Mouse (Mus musculus) heart, embryonic 14.5 days (tissue): ENCODE data around the gene Slc35b4. TPM values are rescaled to one million over a fixed set of nuclear protein-coding genes. Genes with fewer than 3 reads are reported as not detected.

Experiments
- ATAC-seq: fragments of 200-750 bp; cut with Nextera tagmentation; 2 replicates; pipeline ENCODE4 v1.8.0; 2017; ENCODE audit warnings: low read depth, moderate TSS enrichment; ENCODE audit not compliant: insufficient number of reproducible peaks, insufficient read depth, low FRiP score
- H3K27ac ChIP-seq, 2 experiments: fragments of 200-500 bp in 1 of 2; fragments of 300-500 bp in 1 of 2; sonication (generic) in 1 of 2; replicated peaks in 1 of 2; 2 replicates each; pipeline ENCODE4 v1.5.1; 2012 to 2014; ENCODE audit warnings: low read depth in 2 of 2, low read length in 2 of 2, control low read depth in 1 of 2, mild to moderate bottlenecking in 1 of 2, mixed read lengths in 1 of 2; ENCODE audit not compliant: control insufficient read depth in 1 of 2, insufficient read depth in 1 of 2
- H3K27me3 ChIP-seq: fragments of 300-500 bp; sonication (generic); 2 replicates; pipeline ENCODE4 v1.6.1; 2014; ENCODE audit warnings: mild to moderate bottlenecking, low read length, control low read depth; ENCODE audit not compliant: control insufficient read depth, insufficient read depth
- H3K36me3 ChIP-seq: fragments of 300-500 bp; sonication (generic); 2 replicates; pipeline ENCODE4 v1.6.1; 2014; ENCODE audit warnings: mild to moderate bottlenecking, control low read depth, low read length, mixed read lengths; ENCODE audit not compliant: control insufficient read depth, insufficient read depth
- H3K4me1 ChIP-seq, 2 experiments: fragments of 200-500 bp in 1 of 2; fragments of 300-500 bp in 1 of 2; sonication (generic) in 1 of 2; 2 replicates each; pipeline ENCODE4 v1.6.1; 2012 to 2014; ENCODE audit warnings: low read length in 2 of 2, control low read depth in 1 of 2, mixed read lengths in 1 of 2; ENCODE audit not compliant: control insufficient read depth in 2 of 2, insufficient read depth in 2 of 2
- H3K4me2 ChIP-seq: fragments of 300-500 bp; sonication (generic); 2 replicates; pipeline ENCODE4 v1.6.1; 2014; ENCODE audit warnings: mild to moderate bottlenecking, low read length
- H3K4me3 ChIP-seq, 2 experiments: fragments of 200-500 bp in 1 of 2; fragments of 300-500 bp in 1 of 2; sonication (generic) in 1 of 2; 2 replicates each; pipeline ENCODE4 v1.5.1; 2012 to 2014; ENCODE audit warnings: low read length in 2 of 2, mild to moderate bottlenecking in 2 of 2, control low read depth in 1 of 2, low read depth in 1 of 2, moderate library complexity in 1 of 2; ENCODE audit not compliant: control insufficient read depth in 1 of 2, insufficient read depth in 1 of 2
- H3K9ac ChIP-seq: fragments of 300-500 bp; sonication (generic); 2 replicates; pipeline ENCODE4 v1.6.1; 2014; ENCODE audit warnings: mild to moderate bottlenecking, low read length
- H3K9me3 ChIP-seq: fragments of 300-500 bp; sonication (generic); 2 replicates; pipeline ENCODE4 v1.6.1; 2016; ENCODE audit warnings: low read length, control low read depth; ENCODE audit not compliant: control insufficient read depth
- WGBS: fragments of 180-500 bp; shearing (Covaris S2); extraction: QIAGEN DNeasy Blood & Tissue Kit; methylation state at CpG from one replicate; pipeline ENCODE4 v1.1.7; 2014; 5-methylcytosine and 5-hydroxymethylcytosine counted together
- polyA plus RNA-seq: library from polyadenylated mRNA; unstranded; fragments of >200 nt; fragmentation: Nextera tagmentation; extraction: Ambion mirVana; gene quantifications from 2 replicates; pipeline ENCODE4 v1.2.1, GENCODE M21; 2014

The Slc35b4 gene
- polyA plus RNA-seq, 1 experiment from 2014 or later = 39.9 TPM

- H3K4me2 ChIP-seq = no peak overlapping the region
- no peak for ATAC-seq
- no peaks in the 10 kb centered on the region for H3K9me3 ChIP-seq
- no peak overlapping the region for H3K4me3 ChIP-seq
- peaks cover 0 to 10% of the 10 kb centered on the region in 2 experiments; a peak in 3 of 4 replicates for H3K4me1 ChIP-seq
- no peak overlapping the region for H3K27ac ChIP-seq
- no peaks in the 10 kb centered on the region for H3K36me3 ChIP-seq
- H3K9ac ChIP-seq = no peak overlapping the region
- no peaks in the 10 kb centered on the region for H3K27me3 ChIP-seq
- WGBS = 73% methylated on average over 4 of the region's 4 CpGs
These were observed 3.0 kb upstream of the Slc35b4 start for GRCm38 (mm10) chr6:34179911-34180310.

- no peak for ATAC-seq
- WGBS = 78% methylated on average over 3 of the region's 3 CpGs
These were observed 2.1 kb upstream of the Slc35b4 start for GRCm38 (mm10) chr6:34179007-34179406.

GRCm38 (mm10) chr6:34176111-34176863, 624 bp downstream of the Slc35b4 start:
- WGBS = 2% methylated on average over 29 of the region's 29 CpGs
- peaks cover 3% of the 10 kb centered on the region; the same call in 1 of the 2 replicates for H3K36me3 ChIP-seq
- peaks cover 8 to 21% of the 10 kb centered on the region in 2 experiments for H3K4me1 ChIP-seq
- H3K27ac ChIP-seq = peak overlapping the region; percentile 72 to 79
- H3K9me3 ChIP-seq = no peaks in the 10 kb centered on the region
- H3K9ac ChIP-seq = peak overlapping the region; percentile 90
- no peaks in the 10 kb centered on the region for H3K27me3 ChIP-seq
- peak; percentile 74 for ATAC-seq
- peak overlapping the region; percentile 75 to 80 for H3K4me3 ChIP-seq
- peak overlapping the region; percentile 80 for H3K4me2 ChIP-seq

More at GRCm38 (mm10) chr6:34179007-34179406, 2.1 kb upstream of the Slc35b4 start:
- Histone ChIP-seq H3K9me3 (no peaks in the 10 kb centered on the region), H3K4me2 (no peak overlapping the region), H3K27me3 (no peaks in the 10 kb centered on the region), H3K4me1 (peaks cover 0 to 10% of the 10 kb centered on the region in 2 experiments; a peak in 3 of 4 replicates), H3K9ac (no peak overlapping the region), H3K36me3 (no peaks in the 10 kb centered on the region), H3K4me3 (no peak overlapping the region), H3K27ac (no peak overlapping the region)

GRCm38 (mm10) chr6:34174715-34175114, 2.2 kb downstream of the Slc35b4 start:
- H3K9ac ChIP-seq = no peak overlapping the region
- no peak overlapping the region for H3K4me2 ChIP-seq
- ATAC-seq = no peak
- H3K36me3 ChIP-seq = peaks cover 9% of the 10 kb centered on the region
- no peaks in the 10 kb centered on the region for H3K9me3 ChIP-seq
- H3K4me1 ChIP-seq = peaks cover 10 to 33% of the 10 kb centered on the region in 2 experiments
- no peak overlapping the region for H3K27ac ChIP-seq
- no peak overlapping the region for H3K4me3 ChIP-seq
- H3K27me3 ChIP-seq = no peaks in the 10 kb centered on the region
- 66% methylated on average over 8 of the region's 8 CpGs for WGBS

GRCm38 (mm10) chr6:34173251-34173650, 3.7 kb downstream of the Slc35b4 start:
- Histone ChIP-seq H3K4me2 (no peak overlapping the region), H3K36me3 (peaks cover 20% of the 10 kb centered on the region), H3K9ac (no peak overlapping the region), H3K27me3 (no peaks in the 10 kb centered on the region), H3K4me3 (no peak overlapping the region), H3K9me3 (no peaks in the 10 kb centered on the region), H3K4me1 (peaks cover 10 to 33% of the 10 kb centered on the region in 2 experiments), H3K27ac (no peak overlapping the region)
- 79% methylated on average over 11 of the region's 12 CpGs for WGBS
- ATAC-seq = no peak

GRCm38 (mm10) chr6:34171748-34172457, 5.0 kb downstream of the Slc35b4 start:
- Histone ChIP-seq H3K4me1 (peaks cover 10 to 33% of the 10 kb centered on the region in 2 experiments), H3K4me2 (no peak overlapping the region), H3K27me3 (no peaks in the 10 kb centered on the region), H3K27ac (no peak overlapping the region), H3K4me3 (no peak overlapping the region), H3K9ac (no peak overlapping the region), H3K36me3 (peaks cover 28% of the 10 kb centered on the region), H3K9me3 (no peaks in the 10 kb centered on the region)
- ATAC-seq = no peak
- 87% methylated on average over 12 of the region's 12 CpGs for WGBS

- WGBS = 38% methylated on average over 7 of the region's 7 CpGs
- Histone ChIP-seq H3K4me3 (no peak overlapping the region), H3K36me3 (peaks cover 37% of the 10 kb centered on the region), H3K4me2 (peak overlapping the region; percentile 4; the same call in 1 of the 2 replicates), H3K27me3 (no peaks in the 10 kb centered on the region), H3K4me1 (peaks cover 10 to 29% of the 10 kb centered on the region in 2 experiments), H3K9ac (no peak overlapping the region), H3K9me3 (no peaks in the 10 kb centered on the region), H3K27ac (peak overlapping the region in 1 of 2 experiments; percentile 39; a peak in 1 of 4 replicates)
- no peak; the same call in 1 of the 2 replicates for ATAC-seq
These were observed 5.9 kb downstream of the Slc35b4 start for GRCm38 (mm10) chr6:34170844-34171494.
